Mouse (Mus musculus) forebrain, embryonic 14.5 days (tissue): ENCODE measurements at regions not wholly inside any gene's neighbourhood (a gene's known extent, or its start where the extent isn't known, plus 50 kb on each side); places are given as distances from the start of the nearest gene placed in this dataset.

Source experiments
- ATAC-seq: fragments of 200-750 bp; cut with Nextera tagmentation; 2 replicates; pipeline ENCODE4 v1.8.0; 2017; ENCODE audit warnings: mild to moderate bottlenecking, moderate library complexity
- DNase-seq: peaks from one replicate; pipeline ENCODE4 v3.0.0-alpha.2; 2015; ENCODE audit warnings: low spot score
- H3K27ac ChIP-seq: fragments of 300-500 bp; sonication (generic); 2 replicates; pipeline ENCODE4 v1.5.1; 2014; ENCODE audit warnings: low read depth, mild to moderate bottlenecking, control low read depth, low read length, moderate library complexity
- H3K27me3 ChIP-seq: fragments of 300-500 bp; sonication (generic); replicated peaks from 2 replicates; pipeline ENCODE4 v1.6.1; 2014; ENCODE audit warnings: low read length, control low read depth, mixed read lengths; ENCODE audit not compliant: control insufficient read depth, insufficient read depth
- H3K36me3 ChIP-seq: fragments of 300-500 bp; sonication (generic); 2 replicates; pipeline ENCODE4 v1.6.1; 2014; ENCODE audit warnings: low read length, control low read depth; ENCODE audit not compliant: control insufficient read depth, insufficient read depth
- H3K4me1 ChIP-seq: fragments of 300-500 bp; sonication (generic); 2 replicates; pipeline ENCODE4 v1.6.1; 2014; ENCODE audit warnings: antibody characterized with exemption, low read length, control low read depth; ENCODE audit not compliant: control insufficient read depth, insufficient read depth
- H3K4me2 ChIP-seq: fragments of 300-500 bp; sonication (generic); 2 replicates; pipeline ENCODE4 v1.6.1; 2014; ENCODE audit warnings: mild to moderate bottlenecking, control low read depth, low read length
- H3K4me3 ChIP-seq: fragments of 300-500 bp; sonication (generic); 2 replicates; pipeline ENCODE4 v1.5.1; 2014; ENCODE audit warnings: low read depth, low read length, control low read depth
- H3K9ac ChIP-seq: fragments of 300-500 bp; sonication (generic); 2 replicates; pipeline ENCODE4 v1.6.1; 2014; ENCODE audit warnings: mild to moderate bottlenecking, low read length, control low read depth, moderate library complexity
- H3K9me3 ChIP-seq: fragments of 300-500 bp; sonication (generic); replicated peaks from 2 replicates; pipeline ENCODE4 v1.6.1; 2016; ENCODE audit warnings: low read length, control low read depth, mixed read lengths; ENCODE audit not compliant: control insufficient read depth
- WGBS: fragments of 180-500 bp; shearing (Covaris S2); extraction: QIAGEN DNeasy Blood & Tissue Kit; methylation state at CpG from one replicate; pipeline ENCODE4 v1.1.7; 2014; 5-methylcytosine and 5-hydroxymethylcytosine counted together

- no peaks in the 10 kb centered on the region for H3K27me3 ChIP-seq
- H3K9ac ChIP-seq = no peak overlapping the region
- no peak overlapping the region for H3K4me3 ChIP-seq
- 73% methylated on average over 4 of the region's 4 CpGs for WGBS
- no peaks in the 10 kb centered on the region for H3K36me3 ChIP-seq
- peaks cover 10% of the 10 kb centered on the region; the same call in 1 of the 2 replicates for H3K4me1 ChIP-seq
- no peak overlapping the region for H3K27ac ChIP-seq
- DNase-seq (no peak), ATAC-seq (no peak)
- H3K9me3 ChIP-seq = no peaks in the 10 kb centered on the region
- H3K4me2 ChIP-seq = no peak overlapping the region
Measured at GRCm38 (mm10) chr11:86871782-86872181, 64.2 kb upstream of the Dhx40 start.

DNA sequence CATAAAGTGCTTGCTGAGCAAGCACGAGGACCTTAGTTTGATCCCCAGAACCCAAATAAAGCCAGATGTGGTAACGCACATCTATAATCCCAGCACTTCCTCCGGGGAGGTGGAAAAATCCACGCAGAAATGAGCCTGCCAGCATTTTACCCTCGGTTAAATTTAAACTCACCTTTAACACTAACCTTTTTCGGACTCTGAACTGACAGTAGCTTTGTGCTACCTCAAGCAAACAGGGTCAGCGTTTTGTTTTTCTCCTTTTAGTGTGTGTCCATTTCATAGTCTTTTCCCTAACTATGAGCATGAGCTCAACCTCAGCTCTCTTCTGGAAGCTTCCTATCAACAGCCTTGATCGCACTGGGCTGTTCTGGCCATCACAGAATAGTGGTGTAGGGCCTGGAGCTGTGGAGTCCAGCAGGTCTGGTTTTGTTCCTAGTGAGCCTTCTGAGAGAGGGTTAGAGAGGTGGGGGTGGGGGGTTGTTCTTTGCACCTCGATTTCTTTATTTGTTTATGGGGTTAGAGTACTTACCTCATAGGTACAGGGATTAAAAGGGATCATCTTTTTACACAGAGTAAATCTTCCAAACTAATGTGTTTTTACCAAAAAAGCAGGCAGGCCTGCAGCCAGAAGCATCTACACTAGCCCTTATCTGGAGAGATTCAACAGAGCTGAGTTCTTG lies 63.1 kb upstream of the Dhx40 start:
- DNase-seq = no peak
- H3K27me3 ChIP-seq = no peaks in the 10 kb centered on the region
- H3K4me2 ChIP-seq = no peak overlapping the region
- H3K9ac ChIP-seq = no peak overlapping the region
- H3K4me3 ChIP-seq = no peak overlapping the region
- ATAC-seq = no peak
- 92% methylated on average over 9 of the region's 9 CpGs for WGBS
- peaks cover 10% of the 10 kb centered on the region; the same call in 1 of the 2 replicates for H3K4me1 ChIP-seq
- no peaks in the 10 kb centered on the region for H3K36me3 ChIP-seq
- no peaks in the 10 kb centered on the region for H3K9me3 ChIP-seq
- H3K27ac ChIP-seq = no peak overlapping the region

DNA sequence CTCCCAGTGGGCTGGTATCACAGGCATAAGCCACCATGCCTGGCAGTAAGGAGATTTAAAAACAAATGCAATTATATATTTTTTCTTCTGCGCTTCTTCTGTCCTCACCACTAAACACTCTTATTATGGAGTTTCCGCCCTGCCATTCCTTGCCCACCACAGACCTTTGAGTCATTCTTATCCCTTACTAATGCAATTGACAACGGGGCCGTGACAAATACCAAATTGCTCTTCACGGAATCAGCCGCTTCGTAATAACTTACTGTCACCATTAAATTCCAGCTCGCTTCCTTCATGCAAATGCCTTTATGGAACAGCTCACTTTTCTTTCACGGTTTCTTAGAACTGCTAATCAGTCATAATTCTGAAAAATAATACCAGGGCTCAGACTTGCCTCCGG lies 59.4 kb upstream of the Dhx40 start:
- ATAC-seq (no peak), DNase-seq (no peak)
- no peak overlapping the region for H3K4me3 ChIP-seq
- H3K4me2 ChIP-seq = no peak overlapping the region
- 80% methylated on average over 10 of the region's 10 CpGs for WGBS
- H3K27me3 ChIP-seq = no peaks in the 10 kb centered on the region
- H3K36me3 ChIP-seq = no peaks in the 10 kb centered on the region
- H3K9ac ChIP-seq = no peak overlapping the region
- H3K27ac ChIP-seq = no peak overlapping the region
- no peaks in the 10 kb centered on the region for H3K4me1 ChIP-seq
- H3K9me3 ChIP-seq = no peaks in the 10 kb centered on the region

GRCm38 (mm10) chr11:86859864-86860528 lies 52.5 kb upstream of the Dhx40 start:
- DNase-seq (no peak), ATAC-seq (no peak)
- 88% methylated on average over 8 of the region's 8 CpGs for WGBS
- Histone ChIP-seq H3K27me3 (no peaks in the 10 kb centered on the region), H3K4me2 (no peak overlapping the region), H3K4me3 (no peak overlapping the region), H3K4me1 (no peaks in the 10 kb centered on the region), H3K36me3 (no peaks in the 10 kb centered on the region), H3K9me3 (no peaks in the 10 kb centered on the region), H3K9ac (no peak overlapping the region), H3K27ac (no peak overlapping the region)

- no peak overlapping the region for H3K9ac ChIP-seq
- H3K36me3 ChIP-seq = no peaks in the 10 kb centered on the region
- no peak for ATAC-seq
- no peak for DNase-seq
- H3K9me3 ChIP-seq = no peaks in the 10 kb centered on the region
- no peak overlapping the region for H3K27ac ChIP-seq
- H3K4me1 ChIP-seq = no peaks in the 10 kb centered on the region
- H3K4me3 ChIP-seq = no peak overlapping the region
- no peak overlapping the region for H3K4me2 ChIP-seq
- 86% methylated on average over 9 of the region's 9 CpGs for WGBS
- no peaks in the 10 kb centered on the region for H3K27me3 ChIP-seq
Measured at GRCm38 (mm10) chr11:86859236-86859817, 51.8 kb upstream of the Dhx40 start.

GRCm38 (mm10) chr11:86858211-86858610 lies 50.7 kb upstream of the Dhx40 start:
- Histone ChIP-seq H3K27ac (no peak overlapping the region), H3K36me3 (no peaks in the 10 kb centered on the region), H3K9ac (no peak overlapping the region), H3K9me3 (no peaks in the 10 kb centered on the region), H3K27me3 (no peaks in the 10 kb centered on the region), H3K4me3 (no peak overlapping the region), H3K4me2 (no peak overlapping the region), H3K4me1 (no peaks in the 10 kb centered on the region)
- WGBS = 92% methylated on average over 3 of the region's 3 CpGs
- DNase-seq (no peak), ATAC-seq (no peak)
